Mouse (Mus musculus): ENCODE results near the gene Asic3.

GRCm38 (mm10) chr5:24413042-24413693 lies at the start of gene Asic3:
- no peak for TF ChIP-seq CTCF (IDR thresholded peaks at IDR 0.05; ENCODE audit: extremely low read depth, insufficient read length, insufficient replicate concordance, low read depth, low read length)
- no peak for TF ChIP-seq POLR2A (IDR thresholded peaks at IDR 0.05; ENCODE audit: low read depth, low read length)
